Mouse (Mus musculus): ENCODE results near the gene Adarb1.

DNA sequence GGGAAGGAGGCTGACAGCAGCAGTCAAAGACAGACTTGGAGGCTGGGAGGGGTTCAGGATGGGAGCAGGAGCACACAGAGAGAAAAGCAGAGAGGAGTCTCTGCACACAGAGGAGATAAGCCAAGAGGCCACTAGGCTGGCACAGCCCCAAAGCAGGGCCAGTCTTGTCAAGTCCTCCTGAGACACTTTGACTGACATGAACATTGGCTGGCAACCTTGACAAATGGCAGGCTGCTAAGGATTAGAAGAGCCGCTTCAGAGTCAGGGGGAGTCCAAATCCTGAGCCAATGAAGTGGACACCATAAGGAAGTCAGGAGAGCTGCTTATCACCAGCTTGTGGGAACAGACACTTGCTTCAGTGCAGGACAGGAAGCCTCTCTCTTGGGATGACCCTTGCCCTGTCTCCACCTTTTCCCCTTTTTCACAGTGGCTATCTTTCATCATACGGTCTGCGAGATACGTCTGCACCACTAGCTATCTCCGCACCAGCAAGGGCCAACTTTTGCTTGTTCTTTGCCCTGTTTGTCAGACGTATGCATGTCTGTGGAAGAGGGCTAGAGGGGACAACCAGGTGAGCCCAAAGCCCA, 20.9 kb downstream of the Adarb1 start:
- TF ChIP-seq CTCF (IDR thresholded peaks at IDR 0.05; ENCODE audit: borderline replicate concordance, insufficient read depth, low read depth, low read length) (no peak), POLR2A (IDR thresholded peaks at IDR 0.05; ENCODE audit: borderline replicate concordance, insufficient read depth, low read length) (no peak)
